Mouse (Mus musculus) brain, embryonic 14.5 days (tissue): Measurements from ENCODE around the gene Clcn2. TPM values are rescaled to one million over a fixed set of nuclear protein-coding genes. Genes with fewer than 3 reads are reported as not detected.
A peak's percentile ranks its signal among the peaks of the same experiment; 100 is the strongest.

Source experiments
- DNase-seq: peaks from one replicate; pipeline ENCODE4 v3.0.0-alpha.2; 2011; ENCODE audit warnings: low read depth
- CTCF ChIP-seq: fragments of 200-500 bp; IDR thresholded peaks from 2 replicates; pipeline ENCODE4 v1.5.1; 2012; ENCODE audit warnings: inconsistent platforms, mild to moderate bottlenecking, moderate library complexity, borderline replicate concordance; ENCODE audit not compliant: insufficient read depth, insufficient read length; ENCODE audit errors: extremely low read depth
- POLR2A ChIP-seq: fragments of 200-500 bp; IDR thresholded peaks from 2 replicates; pipeline ENCODE4 v1.6.1; 2012; ENCODE audit warnings: mild to moderate bottlenecking, inconsistent platforms, borderline replicate concordance; ENCODE audit not compliant: poor library complexity, insufficient read depth, insufficient read length, severe bottlenecking; ENCODE audit errors: extremely low read depth
- polyA plus RNA-seq: library from polyadenylated mRNA; depleted of rRNA; stranded (reverse); fragments of >200 nt; gene quantifications from 2 replicates; pipeline ENCODE4 v1.2.3, GENCODE M21; 2012

Clcn2 gene
- polyA plus RNA-seq, 1 experiment: 80.4 TPM

GRCm38 (mm10) chr16:20708939-20709734 is 8.4 kb downstream of the Clcn2 start:
- DNase-seq: peak; percentile 68
- TF ChIP-seq CTCF (peak; percentile 90), POLR2A (no peak)

DNA sequence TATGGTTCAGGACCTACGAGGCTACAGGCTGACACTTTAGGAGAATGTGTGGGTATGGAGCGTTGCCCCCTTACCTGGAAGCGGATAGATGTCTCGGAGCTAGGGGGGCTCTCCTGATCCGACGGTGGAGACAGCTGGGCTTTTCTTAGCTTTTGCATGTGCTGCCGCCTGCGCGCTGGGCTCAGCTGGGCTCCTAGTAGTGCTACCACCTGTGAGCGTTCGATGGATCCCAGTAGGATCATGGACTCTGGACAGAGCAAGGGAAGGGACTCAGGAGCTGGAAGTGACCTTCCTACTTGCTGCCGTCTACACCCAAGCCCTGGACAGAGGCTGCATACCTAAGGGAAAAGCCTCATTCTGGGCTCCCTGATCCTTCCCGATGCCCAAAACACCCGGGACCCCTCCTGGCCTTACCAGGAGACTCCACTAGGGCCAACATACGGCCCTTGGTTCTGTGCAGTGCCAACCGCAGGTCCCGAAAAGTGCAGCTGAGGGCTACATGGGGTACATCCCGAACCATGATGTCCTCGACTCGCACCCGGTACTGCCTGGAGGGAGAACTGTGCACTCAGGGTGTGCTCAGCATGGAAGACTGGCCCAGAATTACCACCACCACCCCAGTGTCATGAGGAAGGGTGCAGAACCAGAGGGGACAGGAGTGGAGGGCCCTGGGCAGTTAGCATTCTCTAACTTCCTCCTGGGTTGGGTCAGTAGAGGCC is 9.2 kb downstream of the Clcn2 start:
- no peak for DNase-seq
- no peak for TF ChIP-seq CTCF
- no peak for TF ChIP-seq POLR2A

DNA sequence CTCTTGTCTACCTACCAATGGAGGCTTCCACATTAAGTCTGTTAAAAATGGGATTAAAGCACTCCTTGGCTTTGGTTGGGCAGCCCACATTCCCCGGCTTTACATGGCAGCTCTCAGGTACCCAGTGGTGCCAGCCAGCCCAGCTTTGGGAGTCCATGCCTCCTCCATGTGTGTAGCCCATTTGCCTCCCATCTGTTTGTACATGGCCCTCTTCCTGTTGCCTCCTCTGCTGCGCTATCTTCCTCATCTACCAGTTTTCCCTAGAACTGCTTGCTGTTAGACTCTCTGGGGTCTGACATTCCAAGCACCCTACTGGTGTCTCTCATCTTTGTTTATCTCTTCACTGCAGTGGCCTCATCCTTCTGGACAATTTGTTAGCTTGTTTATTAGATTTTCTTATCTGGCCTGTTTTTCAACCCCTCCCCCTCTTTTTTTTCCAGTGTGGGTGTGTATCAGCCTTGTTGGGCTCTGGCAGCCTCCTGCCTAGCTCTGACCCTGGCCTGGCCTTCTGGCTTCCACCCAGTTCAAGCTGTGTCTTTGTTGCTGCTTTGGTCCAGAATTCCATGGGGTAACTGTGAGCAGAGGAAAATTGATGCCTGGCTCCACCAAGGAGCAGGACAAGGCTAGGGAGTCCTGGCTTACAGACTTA is 11.0 kb downstream of the Clcn2 start:
- no peak for TF ChIP-seq CTCF
- no peak for TF ChIP-seq POLR2A

GRCm38 (mm10) chr16:20705786-20706185 is 11.8 kb downstream of the Clcn2 start:
- no peak for TF ChIP-seq CTCF
- no peak for TF ChIP-seq POLR2A
- no peak for DNase-seq

More for the DNA sequence above, 11.0 kb downstream of the Clcn2 start:
- no peak for DNase-seq

DNA sequence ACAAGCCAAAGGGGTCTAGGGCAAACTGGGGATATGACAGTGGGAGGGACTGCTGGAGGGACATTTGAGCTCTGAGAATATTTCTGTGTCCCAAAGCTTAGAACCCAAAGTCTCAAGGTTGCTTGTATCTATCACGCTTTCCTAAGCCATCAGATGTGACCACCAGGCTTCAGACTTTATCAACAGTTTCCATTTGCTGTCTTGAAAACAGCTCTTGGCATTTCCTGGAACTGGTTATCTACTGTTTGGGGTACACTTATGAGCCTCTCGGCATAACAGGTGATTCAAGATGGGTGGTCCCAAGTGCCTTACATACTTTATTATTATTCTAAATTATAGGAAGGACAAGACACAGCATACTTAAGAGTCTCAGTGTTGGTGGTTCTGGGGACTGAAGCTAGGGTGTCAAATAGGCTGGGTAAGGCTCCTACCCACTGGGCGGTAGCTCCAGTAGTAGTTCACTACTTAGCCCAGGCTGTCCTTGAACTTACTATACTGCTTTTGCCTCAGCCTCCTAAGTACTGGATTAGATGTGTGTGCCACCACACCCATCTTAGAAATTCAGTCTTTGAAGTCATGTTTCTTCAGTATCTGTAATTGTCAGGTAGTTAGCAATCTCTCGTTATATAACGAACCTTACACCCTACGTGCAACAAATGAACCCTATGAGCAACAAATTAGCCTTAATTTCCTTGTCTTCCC is 13.7 kb downstream of the Clcn2 start:
- no peak for DNase-seq
- TF ChIP-seq POLR2A (no peak), CTCF (no peak)

DNA sequence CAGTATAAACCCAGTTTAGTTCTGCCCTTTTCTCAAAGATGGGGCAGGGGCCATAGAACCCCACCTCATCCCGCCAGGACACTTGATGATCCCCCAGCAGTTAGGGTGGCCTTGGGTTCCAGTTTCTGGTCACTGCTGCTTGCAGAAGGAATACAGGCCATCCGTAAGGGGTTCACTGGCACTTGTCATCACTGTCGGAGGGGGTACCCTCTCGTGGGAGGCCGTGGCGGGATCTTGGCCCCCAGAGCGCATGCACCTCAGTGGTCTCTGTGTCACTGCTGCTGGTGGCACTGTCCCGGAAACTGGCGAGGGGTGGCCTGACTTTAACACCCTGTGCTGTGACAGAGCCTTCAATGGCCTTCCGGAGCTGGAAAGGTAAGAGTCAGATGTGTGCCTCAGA is 14.5 kb downstream of the Clcn2 start:
- TF ChIP-seq CTCF: no peak
- no peak for TF ChIP-seq POLR2A
- no peak for DNase-seq

DNA sequence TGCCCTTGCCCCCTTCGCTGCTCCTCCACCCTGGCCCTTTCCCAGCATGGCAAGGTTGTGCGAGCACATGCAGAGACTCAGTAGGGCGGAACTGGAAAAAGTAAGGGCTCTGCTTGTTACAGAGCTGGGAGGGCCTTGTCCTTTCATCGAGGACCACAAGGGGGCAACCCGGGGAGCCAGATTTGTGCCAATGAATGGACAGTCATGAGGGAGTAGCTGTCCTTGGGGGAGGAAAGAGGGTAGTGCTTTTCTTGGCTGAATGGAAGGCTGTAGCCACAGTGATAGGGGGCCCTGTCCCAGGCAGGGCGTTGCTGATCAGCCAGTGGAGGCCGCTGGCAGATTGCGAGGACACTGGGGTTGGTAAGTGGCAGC is 15.0 kb downstream of the Clcn2 start:
- TF ChIP-seq POLR2A: no peak
- peak; percentile 83 for TF ChIP-seq CTCF
- DNase-seq: peak; percentile 80

DNA sequence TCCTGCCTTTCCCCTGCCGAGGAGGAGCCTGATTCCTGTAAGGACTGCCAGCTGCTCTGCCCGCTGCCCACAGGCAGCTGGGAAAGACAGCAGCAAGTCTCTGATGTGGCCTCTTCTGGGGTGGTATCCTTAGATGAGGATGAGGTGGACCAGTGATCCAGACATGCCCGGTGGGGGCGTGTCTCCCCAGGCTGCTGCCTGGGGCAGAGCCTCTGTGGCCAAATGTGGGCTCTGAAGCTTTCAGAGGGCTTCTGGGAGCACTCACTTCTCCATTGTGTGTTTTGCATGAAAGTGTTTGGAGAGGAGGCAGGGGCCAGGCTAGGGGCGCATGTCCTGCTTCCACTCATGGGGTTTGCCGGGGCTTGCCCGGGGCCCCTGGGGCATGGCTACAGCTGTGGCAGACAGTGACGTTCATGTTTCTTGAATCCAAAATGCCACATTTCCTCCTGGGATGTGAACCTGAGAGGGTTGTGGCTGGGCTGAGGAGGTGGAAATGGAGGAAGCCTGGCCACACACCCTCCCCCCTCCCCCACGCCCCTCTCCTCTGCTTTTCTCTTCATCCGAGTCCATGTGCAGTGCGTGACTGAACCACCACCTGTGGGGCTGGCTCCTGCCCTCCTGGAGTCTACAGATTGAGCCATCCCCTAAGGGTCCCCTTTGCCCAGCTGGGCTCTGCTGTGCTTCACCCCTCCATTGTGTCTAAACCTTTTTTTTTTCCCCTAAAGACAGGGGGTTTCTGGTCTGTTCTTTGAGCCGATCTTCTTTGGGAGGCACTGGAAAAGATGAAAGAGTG is 15.6 kb downstream of the Clcn2 start:
- TF ChIP-seq CTCF (no peak), POLR2A (no peak)
- no peak for DNase-seq

- DNase-seq: no peak
- TF ChIP-seq POLR2A (no peak), CTCF (no peak)
These were observed 16.2 kb downstream of the Clcn2 start for GRCm38 (mm10) chr16:20701316-20701715.

- peak; percentile 35 for DNase-seq
- TF ChIP-seq CTCF: no peak
- TF ChIP-seq POLR2A: no peak
These were observed 17.5 kb downstream of the Clcn2 start for GRCm38 (mm10) chr16:20700036-20700435.

DNA sequence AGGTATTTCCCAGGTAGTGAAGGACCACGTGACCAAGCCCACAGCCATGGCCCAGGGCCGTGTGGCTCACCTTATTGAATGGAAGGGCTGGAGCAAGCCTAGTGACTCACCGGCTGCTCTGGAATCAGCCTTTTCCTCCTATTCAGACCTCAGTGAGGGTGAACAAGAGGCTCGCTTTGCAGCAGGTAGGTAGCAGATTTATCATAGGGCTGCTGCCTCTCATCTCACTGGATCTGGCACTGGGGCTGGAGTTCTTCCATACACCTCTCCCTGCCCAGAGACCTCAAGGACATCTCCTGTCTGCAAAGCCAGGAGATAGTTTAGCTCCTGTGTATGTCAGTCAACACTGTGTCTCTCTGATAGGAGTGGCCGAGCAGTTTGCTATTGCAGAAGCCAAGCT is 18.3 kb downstream of the Clcn2 start:
- TF ChIP-seq POLR2A: no peak
- no peak for DNase-seq

GRCm38 (mm10) chr16:20695622-20696323 is 21.8 kb downstream of the Clcn2 start:
- DNase-seq: peak; percentile 98
- TF ChIP-seq CTCF (no peak), POLR2A (peak; percentile 49)

DNA sequence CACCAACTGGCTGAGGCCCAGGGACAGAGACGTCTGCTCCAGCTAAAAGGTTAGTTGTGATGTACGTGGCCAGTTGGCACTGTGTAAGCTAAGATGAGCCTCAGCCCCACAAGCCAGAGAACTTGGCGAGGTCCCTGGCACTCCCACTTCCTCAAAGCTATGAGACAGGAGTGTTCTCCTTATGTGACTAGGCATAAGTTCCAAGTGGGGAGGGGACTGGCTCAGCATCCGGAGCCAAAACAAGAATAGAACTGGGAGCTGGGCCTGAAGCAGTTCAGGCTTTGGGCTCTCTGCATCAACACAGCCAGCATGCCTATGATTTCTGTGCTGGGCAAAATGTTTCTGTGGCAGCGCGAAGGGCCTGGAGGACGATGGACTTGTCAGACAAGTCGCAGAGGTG is 22.8 kb downstream of the Clcn2 start:
- TF ChIP-seq POLR2A: no peak
- TF ChIP-seq CTCF: no peak
- peak; percentile 79 for DNase-seq
